Mouse (Mus musculus) lung, embryonic 16.5 days (tissue): ENCODE measurements around the gene Spats2. TPM values are rescaled to one million over a fixed set of nuclear protein-coding genes. Genes with fewer than 3 reads are reported as not detected.
"Not testable (repeated sequence)": the region's sequence is repeated elsewhere in the genome, so short reads cannot be mapped to it uniquely, and the experiment has no call there.

Experiments
- ATAC-seq: fragments of 200-750 bp; cut with Nextera tagmentation; 2 replicates; pipeline ENCODE4 v1.8.0; 2017; ENCODE audit warnings: low read depth, mild to moderate bottlenecking, moderate library complexity
- H3K27ac ChIP-seq: fragments of 300-500 bp; sonication (generic); 2 replicates; pipeline ENCODE4 v1.5.1; 2014; ENCODE audit warnings: mild to moderate bottlenecking, control low read depth, low read length
- H3K27me3 ChIP-seq: fragments of 300-500 bp; sonication (generic); 2 replicates; pipeline ENCODE4 v1.6.1; 2014; ENCODE audit warnings: low read depth, low read length, mixed read lengths; ENCODE audit not compliant: control insufficient read depth, insufficient read depth
- H3K36me3 ChIP-seq: fragments of 300-500 bp; sonication (generic); 2 replicates; pipeline ENCODE4 v1.6.1; 2014; ENCODE audit warnings: low read length; ENCODE audit not compliant: control insufficient read depth, insufficient read depth
- H3K4me1 ChIP-seq: fragments of 300-500 bp; sonication (generic); replicated peaks from 2 replicates; pipeline ENCODE4 v1.6.1; 2014; ENCODE audit warnings: low read length, mixed read lengths; ENCODE audit not compliant: control insufficient read depth, insufficient read depth
- H3K4me2 ChIP-seq: fragments of 300-500 bp; sonication (generic); 2 replicates; pipeline ENCODE4 v1.6.1; 2014; ENCODE audit warnings: low read depth, low read length, control low read depth
- H3K4me3 ChIP-seq: fragments of 300-500 bp; sonication (generic); 2 replicates; pipeline ENCODE4 v1.5.1; 2014; ENCODE audit warnings: mild to moderate bottlenecking, low read length, control low read depth
- H3K9ac ChIP-seq: fragments of 300-500 bp; sonication (generic); 2 replicates; pipeline ENCODE4 v1.6.1; 2014; ENCODE audit warnings: low read length, control low read depth
- H3K9me3 ChIP-seq: fragments of 300-500 bp; sonication (generic); 2 replicates; pipeline ENCODE4 v1.6.1; 2016; ENCODE audit warnings: low read length; ENCODE audit not compliant: control insufficient read depth
- WGBS: fragments of 180-500 bp; shearing (Covaris S2); extraction: QIAGEN DNeasy Blood & Tissue Kit; methylation state at CpG from one replicate; pipeline ENCODE4 v1.1.7; 2014; 5-methylcytosine and 5-hydroxymethylcytosine counted together
- polyA plus RNA-seq: library from polyadenylated mRNA; unstranded; fragments of >200 nt; fragmentation: Nextera tagmentation; extraction: Ambion mirVana; gene quantifications from 2 replicates; pipeline ENCODE4 v1.2.1, GENCODE M21; 2015

Spats2 gene
- polyA plus RNA-seq, 1 experiment from 2014 or later = 30.1 TPM

- H3K4me2 ChIP-seq, H3K4me1 ChIP-seq, H3K9ac ChIP-seq, H3K36me3 ChIP-seq, H3K27me3 ChIP-seq, ATAC-seq, H3K27ac ChIP-seq, H3K9me3 ChIP-seq, H3K4me3 ChIP-seq: not testable (repeated sequence)
- WGBS = 57% methylated on average over 10 of the region's 10 CpGs
Measured at GRCm38 (mm10) chr15:99154515-99154914, 28.8 kb downstream of the Spats2 start.

GRCm38 (mm10) chr15:99163512-99164365 lies 38.0 kb downstream of the Spats2 start:
- H3K4me3 ChIP-seq = no peak overlapping the region
- no peak overlapping the region for H3K9ac ChIP-seq
- WGBS = 66% methylated on average over 12 of the region's 12 CpGs
- no peaks in the 10 kb centered on the region; the same call in 1 of the 2 replicates for H3K4me1 ChIP-seq
- H3K9me3 ChIP-seq = no peaks in the 10 kb centered on the region
- ATAC-seq = 0 out of 2 replicates have a peak, but pooled peaks have one; percentile 15
- H3K4me2 ChIP-seq = no peak overlapping the region
- H3K27ac ChIP-seq = no peak overlapping the region
- H3K27me3 ChIP-seq = no peaks in the 10 kb centered on the region
- H3K36me3 ChIP-seq = peaks cover 7% of the 10 kb centered on the region; the same call in 1 of the 2 replicates

GRCm38 (mm10) chr15:99172131-99172530 lies 46.4 kb downstream of the Spats2 start:
- Histone ChIP-seq H3K4me2 (no peak overlapping the region), H3K4me3 (no peak overlapping the region), H3K27me3 (no peaks in the 10 kb centered on the region), H3K4me1 (no peaks in the 10 kb centered on the region), H3K36me3 (peaks cover 23% of the 10 kb centered on the region), H3K27ac (no peak overlapping the region), H3K9me3 (no peaks in the 10 kb centered on the region; the same call in 1 of the 2 replicates), H3K9ac (no peak overlapping the region)
- 97% methylated on average over 6 of the region's 6 CpGs for WGBS
- ATAC-seq = no peak

- 88% methylated on average over 1 of the region's 2 CpGs for WGBS
- H3K36me3 ChIP-seq = peaks cover 23% of the 10 kb centered on the region
- H3K4me1 ChIP-seq = no peaks in the 10 kb centered on the region
- no peak overlapping the region for H3K4me2 ChIP-seq
- no peaks in the 10 kb centered on the region for H3K9me3 ChIP-seq
- H3K27me3 ChIP-seq = no peaks in the 10 kb centered on the region
- no peak overlapping the region for H3K9ac ChIP-seq
- H3K4me3 ChIP-seq = no peak overlapping the region
- ATAC-seq = no peak
- H3K27ac ChIP-seq = no peak overlapping the region
Measured at GRCm38 (mm10) chr15:99179639-99180038, 53.9 kb downstream of the Spats2 start.

- H3K9me3 ChIP-seq = no peaks in the 10 kb centered on the region
- no peak overlapping the region for H3K9ac ChIP-seq
Measured at GRCm38 (mm10) chr15:99184217-99184914, 58.6 kb downstream of the Spats2 start.

GRCm38 (mm10) chr15:99194358-99194757 lies 68.6 kb downstream of the Spats2 start:
- Histone ChIP-seq H3K4me1 (no peaks in the 10 kb centered on the region), H3K9ac (no peak overlapping the region), H3K27me3 (no peaks in the 10 kb centered on the region), H3K9me3 (no peaks in the 10 kb centered on the region), H3K4me2 (no peak overlapping the region), H3K36me3 (peaks cover 13% of the 10 kb centered on the region; the same call in 1 of the 2 replicates), H3K4me3 (no peak overlapping the region), H3K27ac (no peak overlapping the region)
- 76% methylated on average over 10 of the region's 10 CpGs for WGBS
- no peak for ATAC-seq

More at GRCm38 (mm10) chr15:99184217-99184914, 58.6 kb downstream of the Spats2 start:
- Histone ChIP-seq H3K27me3 (no peaks in the 10 kb centered on the region), H3K27ac (no peak overlapping the region), H3K4me3 (no peak overlapping the region), H3K36me3 (peaks cover 24% of the 10 kb centered on the region), H3K4me2 (no peak overlapping the region), H3K4me1 (no peaks in the 10 kb centered on the region)
- WGBS = 85% methylated on average over 9 of the region's 9 CpGs
- no peak for ATAC-seq

- H3K4me3 ChIP-seq = no peak overlapping the region
- H3K36me3 ChIP-seq = peaks cover 13% of the 10 kb centered on the region; the same call in 1 of the 2 replicates
- no peaks in the 10 kb centered on the region for H3K9me3 ChIP-seq
- H3K9ac ChIP-seq = no peak overlapping the region
- no peaks in the 10 kb centered on the region for H3K27me3 ChIP-seq
- no peak overlapping the region for H3K27ac ChIP-seq
- H3K4me1 ChIP-seq = no peaks in the 10 kb centered on the region
- ATAC-seq = no peak
- 45% methylated on average over 6 of the region's 6 CpGs for WGBS
- H3K4me2 ChIP-seq = no peak overlapping the region
Measured at GRCm38 (mm10) chr15:99195043-99195442, 69.3 kb downstream of the Spats2 start.

- Histone ChIP-seq H3K4me2 (no peak overlapping the region), H3K36me3 (0 out of 2 replicates have a peak, but pooled peaks cover 4% of the 10 kb centered on the region), H3K27me3 (no peaks in the 10 kb centered on the region), H3K4me1 (no peaks in the 10 kb centered on the region), H3K9ac (no peak overlapping the region), H3K4me3 (no peak overlapping the region), H3K27ac (no peak overlapping the region), H3K9me3 (no peaks in the 10 kb centered on the region)
- no peak for ATAC-seq
Measured at GRCm38 (mm10) chr15:99198761-99199160, 73.0 kb downstream of the Spats2 start.

- no peak overlapping the region for H3K4me2 ChIP-seq
Measured at GRCm38 (mm10) chr15:99205959-99206358, 80.2 kb downstream of the Spats2 start.

More at GRCm38 (mm10) chr15:99205959-99206358, 80.2 kb downstream of the Spats2 start:
- no peaks in the 10 kb centered on the region for H3K27me3 ChIP-seq
- H3K36me3 ChIP-seq = peaks cover 12% of the 10 kb centered on the region
- no peaks in the 10 kb centered on the region for H3K9me3 ChIP-seq
- H3K4me3 ChIP-seq = no peak overlapping the region
- H3K9ac ChIP-seq = no peak overlapping the region
- WGBS = 79% methylated on average over 8 of the region's 8 CpGs
- ATAC-seq = no peak
- peaks cover 3% of the 10 kb centered on the region; the same call in 1 of the 2 replicates for H3K4me1 ChIP-seq
- H3K27ac ChIP-seq = no peak overlapping the region
